Mouse (Mus musculus) neutrophil, adult 59 days (primary cell): ENCODE results near the gene Prps1l1. TPM values are rescaled to one million over a fixed set of nuclear protein-coding genes. Genes with fewer than 3 reads are reported as not detected.

Experiments used
- total RNA-seq, 2 experiments: library from RNA; stranded (reverse); gene quantifications; 1 replicate in 1 of 2; 2 replicates in 1 of 2; pipeline ENCODE4 v1.2.4; 2023

The Prps1l1 gene
- total RNA-seq = 1 to 10 TPM; 5.6 to 6.5 TPM

GRCm38 (mm10) chr12:34984461-34984860, at the start of gene Prps1l1:
Prps1l1 (plus strand) TSS chr12:34984761.

Other genes starting within 250 kb of the Prps1l1 start
- gene Hdac9, start 67.7 kb upstream of the Prps1l1 start, total RNA-seq = 1 to 10 TPM; 3.1 to 4.3 TPM
- 10 to 100 TPM; 52.1 to 57.7 TPM for gene Snx13, start 62.4 kb downstream of the Prps1l1 start, total RNA-seq